8 mouse cellular contexts compared by ENCODE assay signal in the genomic region with DNA sequence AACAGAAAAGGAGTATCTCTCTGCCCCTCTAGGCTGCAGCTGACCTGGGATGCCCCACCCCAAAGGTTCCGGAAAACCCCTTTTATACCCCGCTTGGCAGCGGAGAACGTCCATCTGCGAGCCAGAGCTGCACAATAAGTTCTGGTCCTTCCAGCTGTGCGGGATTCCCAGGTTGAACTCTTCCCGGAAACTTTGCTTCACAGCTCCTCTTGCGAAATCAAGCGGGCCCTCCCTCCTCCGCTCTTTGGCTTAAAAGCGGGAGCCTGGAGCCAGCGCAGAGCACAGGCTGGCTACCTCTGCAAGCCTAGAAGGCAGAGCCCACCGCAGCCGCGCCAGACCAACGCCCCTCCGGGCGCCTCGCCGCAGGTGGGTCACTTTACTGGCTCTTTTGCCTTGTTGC. TPM values are rescaled to one million over a fixed set of nuclear protein-coding genes. Genes with fewer than 3 reads are reported as not detected.
DNase-seq lines count a peak whose midpoint lies in the region; ATAC-seq lines count a peak whose summit lies in the region.

A gene (plus strand): TSS at position 282 of the 400 bp plus-strand sequence.

- no peaks in the 10 kb centered on the region for H3K36me3 ChIP-seq in forebrain, embryonic 10.5 days (replicated peaks)
- no peaks in the 10 kb centered on the region for H3K36me3 ChIP-seq in heart, embryonic 16.5 days (ENCODE audit: control insufficient read depth, insufficient read depth)
- H3K36me3 ChIP-seq in stomach, embryonic 16.5 days (ENCODE audit: control insufficient read depth, insufficient read depth, low read length) = no peaks in the 10 kb centered on the region

- H3K4me1 ChIP-seq in forebrain, embryonic 10.5 days = peaks cover 9% of the 10 kb centered on the region
- H3K4me1 ChIP-seq in heart, embryonic 16.5 days (ENCODE audit: control insufficient read depth, insufficient read depth, low read length) = peaks cover 2% of the 10 kb centered on the region; the same call in 1 of the 2 replicates
- peaks cover 10% of the 10 kb centered on the region; the same call in 1 of the 2 replicates for H3K4me1 ChIP-seq in stomach, embryonic 16.5 days (ENCODE audit: control insufficient read depth, insufficient read depth, low read length)

- H3K4me2 ChIP-seq in heart, embryonic 16.5 days (ENCODE audit: low read depth, low read length) = peak within 1 kb of the TSS; percentile 68
- peak within 1 kb of the TSS; percentile 64 for H3K4me2 ChIP-seq in stomach, embryonic 16.5 days (ENCODE audit: low read depth, low read length)

- peak within 1 kb of the TSS; percentile 47 for H3K4me3 ChIP-seq in forebrain, embryonic 10.5 days
- H3K4me3 ChIP-seq in heart, embryonic 16.5 days (ENCODE audit: low read length) = peak within 1 kb of the TSS; percentile 41
- H3K4me3 ChIP-seq in stomach, embryonic 16.5 days (replicated peaks; ENCODE audit: low read length) = peak within 1 kb of the TSS; percentile 40

- H3K9ac ChIP-seq in heart, embryonic 16.5 days (ENCODE audit: low read length) = peak within 1 kb of the TSS; percentile 49; the same call in 1 of the 2 replicates
- H3K9ac ChIP-seq in stomach, embryonic 16.5 days (ENCODE audit: low read length) = peak within 1 kb of the TSS; percentile 63

- ATAC-seq in heart, embryonic 16.5 days (replicated peaks; ENCODE audit: extremely low read depth, insufficient read depth, low FRiP score) = no peak; the same call in 1 of the 2 replicates
- 0 out of 2 replicates have a peak, but pooled peaks have one; percentile 18 for ATAC-seq in megakaryocyte, adult 5-6 weeks (ENCODE audit: poor library complexity, severe bottlenecking)
- ATAC-seq in stomach, embryonic 16.5 days (ENCODE audit: insufficient read depth, low FRiP score) = peak; percentile 74

- 5% methylated on average over 20 of the region's 20 CpGs for WGBS in forebrain, embryonic 10.5 days
- 4% methylated on average over 20 of the region's 20 CpGs for WGBS in heart, embryonic 16.5 days
- 12% methylated on average over 20 of the region's 20 CpGs for WGBS in stomach, embryonic 16.5 days

- H3K27me3 ChIP-seq in forebrain, embryonic 10.5 days (ENCODE audit: poor library complexity, severe bottlenecking) = 0 out of 2 replicates have a peak, but pooled peaks cover 3% of the 10 kb centered on the region
- 0 out of 2 replicates have a peak, but pooled peaks cover 2% of the 10 kb centered on the region for H3K27me3 ChIP-seq in heart, embryonic 16.5 days (ENCODE audit: control insufficient read depth, insufficient read depth, low read length)
- H3K27me3 ChIP-seq in stomach, embryonic 16.5 days (ENCODE audit: control insufficient read depth, insufficient read depth, low read length) = no peaks in the 10 kb centered on the region

- 0 out of 2 replicates have a peak within 1 kb of the TSS, but pooled peaks have one; percentile 25 for H3K27ac ChIP-seq in forebrain, embryonic 10.5 days
- H3K27ac ChIP-seq in heart, embryonic 16.5 days (ENCODE audit: low read length) = no peak within 1 kb of the TSS
- H3K27ac ChIP-seq in stomach, embryonic 16.5 days (ENCODE audit: low read length) = no peak within 1 kb of the TSS

- DNase-seq in right cerebral cortex, postnatal 14 days = peak; percentile 8
- no peak for DNase-seq in right cerebral cortex, adult 2 months (ENCODE audit: low spot score in 2 of 2)
- DNase-seq in forebrain, embryonic 10.5 days (ENCODE audit: extremely low spot score, low spot score) = peak; percentile 27
- peak; percentile 41 to 67 for DNase-seq in kidney, postnatal 25 days
- DNase-seq in layer of hippocampus, adult 18-20 months (ENCODE audit: low spot score in 2 of 2) = no peak

- no peaks in the 10 kb centered on the region for H3K9me3 ChIP-seq in forebrain, embryonic 10.5 days
- H3K9me3 ChIP-seq in heart, embryonic 16.5 days (replicated peaks; ENCODE audit: control insufficient read depth, low read length) = no peaks in the 10 kb centered on the region
- no peaks in the 10 kb centered on the region for H3K9me3 ChIP-seq in stomach, embryonic 16.5 days (replicated peaks; ENCODE audit: control insufficient read depth, low read length)

RNA-seq across cellular contexts. Expression of the gene that starts here (rescaled TPM):
- polyA plus RNA-seq in forebrain, embryonic 10.5 days (2016; fragmentation: Nextera tagmentation; extraction: Ambion mirVana) = 0.09 and 0.21 TPM in 2 replicates
- 2.9 and 4.9 TPM in 2 replicates for polyA plus RNA-seq in heart, embryonic 16.5 days (2015; fragmentation: Nextera tagmentation; extraction: Ambion mirVana)
- 0.07 and 0.76 TPM in 2 replicates for total RNA-seq in megakaryocyte, adult 5-6 weeks (2015)
- total RNA-seq in megakaryocyte, adult 5-6 weeks (2017) = 0.55 and 1.1 TPM in 2 replicates
- 3.0 and 3.3 TPM in 2 replicates for polyA plus RNA-seq in stomach, embryonic 16.5 days (2015; fragmentation: Nextera tagmentation; extraction: Ambion mirVana)
- under 1 TPM; 0.13 to 0.15 TPM for total RNA-seq in layer of hippocampus, adult 18-20 months (2021)

Comparison
In these comparisons a context has a peak if more than half of its experiments do, and no peak if none do; other contexts are left out.
1. DNase-seq: peak in right cerebral cortex, postnatal 14 days (single experiment) and kidney, postnatal 25 days (2 of 2); none in right cerebral cortex, adult 2 months (0 of 2) and layer of hippocampus, adult 18-20 months (0 of 2).
2. Peak in DNase-seq, H3K4me3 ChIP-seq and H3K27ac ChIP-seq in forebrain, embryonic 10.5 days; RNA of the gene not detected or under 1 TPM.
3. Peak in every context shown above with its lines, with median percentiles within 50 percentile points of each other: H3K4me3 ChIP-seq.